Comparison of ENCODE assay signal across 8 mouse cellular contexts in the genomic region with DNA sequence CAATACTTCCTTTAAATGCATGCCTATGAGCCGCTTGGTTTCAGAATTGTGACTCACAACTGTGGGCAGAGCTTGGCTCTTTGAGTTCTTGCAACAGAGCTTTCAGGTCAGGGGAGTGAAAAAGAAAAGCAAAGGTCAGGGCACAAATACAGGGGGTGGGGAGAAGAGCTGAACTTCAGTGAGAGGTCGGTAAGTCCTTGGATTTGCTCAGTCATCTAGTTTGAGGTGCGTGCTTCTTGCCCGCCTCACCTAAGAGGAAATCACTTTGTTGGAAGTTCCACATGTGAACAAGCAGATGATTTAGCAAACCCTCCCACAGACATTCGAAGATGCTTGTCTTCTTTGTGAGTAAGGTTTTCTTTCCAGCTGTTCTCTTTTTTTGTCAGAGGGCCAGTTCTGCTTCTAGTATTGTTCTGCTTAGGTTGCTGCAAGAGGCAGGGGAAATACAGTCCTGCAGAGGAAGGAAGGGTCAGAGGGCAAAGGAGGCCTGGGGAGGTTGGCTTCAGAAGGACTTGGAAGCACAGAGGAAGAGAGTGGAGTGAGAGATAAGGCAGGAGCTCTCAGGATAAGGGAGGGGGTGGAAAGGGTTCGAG. TPM values are rescaled to one million over a fixed set of nuclear protein-coding genes. Genes with fewer than 3 reads are reported as not detected.
DNase-seq lines count a peak whose midpoint lies in the region; ATAC-seq and TF ChIP-seq lines count a peak whose summit lies in the region.

No protein-coding gene starts in this region.

- peak overlapping the region; percentile 57 for H3K27ac ChIP-seq in heart, embryonic 12.5 days (ENCODE audit: poor library complexity, severe bottlenecking)
- H3K27ac ChIP-seq in stomach, postnatal 0 days (replicated peaks): no peak overlapping the region

- peaks cover 17% of the 10 kb centered on the region for H3K4me1 ChIP-seq in heart, embryonic 12.5 days (replicated peaks)
- H3K4me1 ChIP-seq in stomach, postnatal 0 days (replicated peaks; ENCODE audit: control insufficient read depth, insufficient read depth): no peaks in the 10 kb centered on the region

- no peaks in the 10 kb centered on the region for H3K36me3 ChIP-seq in heart, embryonic 12.5 days
- no peaks in the 10 kb centered on the region for H3K36me3 ChIP-seq in stomach, postnatal 0 days (ENCODE audit: control insufficient read depth, insufficient read depth, low read length)

- no peak for TF ChIP-seq EP300 in stomach, postnatal 0 days (optimal IDR thresholded peaks at IDR 0.05)

- peak; percentile 56 for DNase-seq in adrenal gland, postnatal 10 days
- peak; percentile 49 for DNase-seq in liver
- DNase-seq in stomach, postnatal 0 days (ENCODE audit: low spot score): peak; percentile 16
- no peak for DNase-seq in left cerebral cortex, adult 11 months (ENCODE audit: low spot score)
- DNase-seq in layer of hippocampus, adult 11-12 months (ENCODE audit: low spot score): no peak
- DNase-seq in layer of hippocampus, postnatal 36 days: no peak

- H3K9ac ChIP-seq in heart, embryonic 12.5 days: no peak overlapping the region
- no peak overlapping the region for H3K9ac ChIP-seq in stomach, postnatal 0 days (ENCODE audit: low read length)

- peak; percentile 66 for ATAC-seq in CD4-positive, CD25-positive, alpha-beta regulatory T cell, adult 4 months
- ATAC-seq in heart, embryonic 12.5 days (ENCODE audit: insufficient number of reproducible peaks, low FRiP score): peak; percentile 88
- ATAC-seq in stomach, postnatal 0 days (ENCODE audit: low FRiP score, low TSS enrichment): peak; percentile 53; the same call in 1 of the 2 replicates

- WGBS in heart, embryonic 12.5 days: 29% methylated on average over 6 of the region's 6 CpGs
- 44% methylated on average over 6 of the region's 6 CpGs for WGBS in stomach, postnatal 0 days

- no peaks in the 10 kb centered on the region for H3K9me3 ChIP-seq in heart, embryonic 12.5 days (replicated peaks)
- no peaks in the 10 kb centered on the region for H3K9me3 ChIP-seq in stomach, postnatal 0 days (ENCODE audit: control insufficient read depth, low read length)

- no peak overlapping the region for H3K4me3 ChIP-seq in heart, embryonic 12.5 days
- no peak overlapping the region for H3K4me3 ChIP-seq in stomach, postnatal 0 days (ENCODE audit: low read depth, low read length)

- no peaks in the 10 kb centered on the region for H3K27me3 ChIP-seq in heart, embryonic 12.5 days (replicated peaks)
- H3K27me3 ChIP-seq in stomach, postnatal 0 days (ENCODE audit: control insufficient read depth, insufficient read depth, low read length): no peaks in the 10 kb centered on the region

- TF ChIP-seq CTCF in stomach, postnatal 0 days (IDR thresholded peaks at IDR 0.05; ENCODE audit: low read depth): no peak

- no peak overlapping the region for H3K4me2 ChIP-seq in heart, embryonic 12.5 days
- H3K4me2 ChIP-seq in stomach, postnatal 0 days (replicated peaks; ENCODE audit: low read depth): no peak overlapping the region

RNA-seq across cellular contexts. Expression of a gene that starts 25.5 kb away (rescaled TPM):
- polyA plus RNA-seq in CD4-positive, CD25-positive, alpha-beta regulatory T cell, adult 4 months (2017; shearing (Covaris generic)): 10 to 100 TPM; 18.1 to 21.4 TPM
- total RNA-seq in adrenal gland, postnatal 10 days (2021): 10 to 100 TPM; 12.8 to 20.2 TPM
- 10.0 and 10.1 TPM in 2 replicates for polyA plus RNA-seq in heart, embryonic 12.5 days (2016; fragmentation: Nextera tagmentation; extraction: Ambion mirVana)
- 6.3 and 7.1 TPM in 2 replicates for polyA plus RNA-seq in stomach, postnatal 0 days (2015; fragmentation: Nextera tagmentation; extraction: Ambion mirVana)
- 10 to 100 TPM; 61.6 to 66.2 TPM for total RNA-seq in layer of hippocampus, postnatal 36 days (2021)

Comparison
In these comparisons a context has a peak if more than half of its experiments do, and no peak if none do; other contexts are left out.
1. DNase-seq: peak in adrenal gland, postnatal 10 days (single experiment), liver (single experiment) and stomach, postnatal 0 days (single experiment); none in left cerebral cortex, adult 11 months (single experiment), layer of hippocampus, adult 11-12 months (single experiment) and layer of hippocampus, postnatal 36 days (0 of 2).
2. Peak in every context shown above with its lines, with median percentiles within 50 percentile points of each other: ATAC-seq.